Mouse (Mus musculus): ENCODE data around the gene C2cd4c. TPM values are rescaled to one million over a fixed set of nuclear protein-coding genes. Genes with fewer than 3 reads are reported as not detected.

Gene C2cd4c
- polyA plus RNA-seq, 1 experiment from 2014 or later: 0.08 TPM

GRCm38 (mm10) chr10:79597936-79598230, 15.9 kb downstream of the C2cd4c start:
- no peak overlapping the region for H3K9ac ChIP-seq (ENCODE audit: low read length)
- no peaks in the 10 kb centered on the region for H3K9me3 ChIP-seq (ENCODE audit: control insufficient read depth, low read length)
- no peaks in the 10 kb centered on the region for H3K4me1 ChIP-seq (ENCODE audit: control insufficient read depth, insufficient read depth, low read length)
- no peaks in the 10 kb centered on the region for H3K36me3 ChIP-seq (ENCODE audit: control insufficient read depth, insufficient read depth, low read length)
- H3K4me2 ChIP-seq (ENCODE audit: low read depth): no peak overlapping the region
- 64% methylated on average over 4 of the region's 4 CpGs for WGBS
- ATAC-seq (ENCODE audit: insufficient read depth, low FRiP score, low TSS enrichment): no peak
- H3K27me3 ChIP-seq (ENCODE audit: control insufficient read depth, insufficient read depth, low read length): no peaks in the 10 kb centered on the region
- H3K4me3 ChIP-seq (ENCODE audit: low read depth, low read length): no peak overlapping the region
- no peak for DNase-seq (ENCODE audit: low spot score)
- no peak overlapping the region for H3K27ac ChIP-seq (ENCODE audit: low read depth, low read length)

GRCm38 (mm10) chr10:79597051-79597935, 16.5 kb downstream of the C2cd4c start:
- WGBS: 47% methylated on average over 13 of the region's 13 CpGs

GRCm38 (mm10) chr10:79595590-79595929, 18.3 kb downstream of the C2cd4c start:
- no peak overlapping the region for H3K9ac ChIP-seq (ENCODE audit: low read length)
- no peak for DNase-seq (ENCODE audit: low spot score)
- no peak overlapping the region for H3K27ac ChIP-seq (ENCODE audit: low read depth, low read length)
- ATAC-seq (ENCODE audit: insufficient read depth, low FRiP score, low TSS enrichment): no peak; the same call in 1 of the 2 replicates
- H3K9me3 ChIP-seq (ENCODE audit: control insufficient read depth, low read length): no peaks in the 10 kb centered on the region
- H3K36me3 ChIP-seq (ENCODE audit: control insufficient read depth, insufficient read depth, low read length): no peaks in the 10 kb centered on the region
- WGBS: 63% methylated on average over 8 of the region's 8 CpGs
- H3K4me1 ChIP-seq (ENCODE audit: control insufficient read depth, insufficient read depth, low read length): no peaks in the 10 kb centered on the region
- H3K4me3 ChIP-seq (ENCODE audit: low read depth, low read length): no peak overlapping the region
- no peaks in the 10 kb centered on the region for H3K27me3 ChIP-seq (ENCODE audit: control insufficient read depth, insufficient read depth, low read length)
- no peak overlapping the region for H3K4me2 ChIP-seq (ENCODE audit: low read depth)

More at GRCm38 (mm10) chr10:79597051-79597935, 16.5 kb downstream of the C2cd4c start:
- ATAC-seq (ENCODE audit: insufficient read depth, low FRiP score, low TSS enrichment): no peak
- no peaks in the 10 kb centered on the region for H3K27me3 ChIP-seq (ENCODE audit: control insufficient read depth, insufficient read depth, low read length)
- H3K4me2 ChIP-seq (ENCODE audit: low read depth): no peak overlapping the region
- H3K4me3 ChIP-seq (ENCODE audit: low read depth, low read length): no peak overlapping the region
- no peak overlapping the region for H3K27ac ChIP-seq (ENCODE audit: low read depth, low read length)
- no peaks in the 10 kb centered on the region for H3K9me3 ChIP-seq (ENCODE audit: control insufficient read depth, low read length)
- DNase-seq (ENCODE audit: low spot score): no peak
- H3K4me1 ChIP-seq (ENCODE audit: control insufficient read depth, insufficient read depth, low read length): no peaks in the 10 kb centered on the region
- no peaks in the 10 kb centered on the region for H3K36me3 ChIP-seq (ENCODE audit: control insufficient read depth, insufficient read depth, low read length)
- no peak overlapping the region for H3K9ac ChIP-seq (ENCODE audit: low read length)

- no peaks in the 10 kb centered on the region for H3K4me1 ChIP-seq (ENCODE audit: control insufficient read depth, insufficient read depth, low read length)
- H3K4me3 ChIP-seq (ENCODE audit: low read depth, low read length): no peak overlapping the region
- DNase-seq (ENCODE audit: low spot score) (peak; percentile 74), ATAC-seq (ENCODE audit: insufficient read depth, low FRiP score, low TSS enrichment) (peak; percentile 88)
- H3K9me3 ChIP-seq (ENCODE audit: control insufficient read depth, low read length): no peaks in the 10 kb centered on the region
- H3K27ac ChIP-seq (ENCODE audit: low read depth, low read length): no peak overlapping the region
- 18% methylated on average over 17 of the region's 17 CpGs for WGBS
- H3K27me3 ChIP-seq (ENCODE audit: control insufficient read depth, insufficient read depth, low read length): no peaks in the 10 kb centered on the region
- no peak overlapping the region for H3K9ac ChIP-seq (ENCODE audit: low read length)
- H3K4me2 ChIP-seq (ENCODE audit: low read depth): no peak overlapping the region
- H3K36me3 ChIP-seq (ENCODE audit: control insufficient read depth, insufficient read depth, low read length): no peaks in the 10 kb centered on the region
Measured at GRCm38 (mm10) chr10:79594872-79595589, 18.8 kb downstream of the C2cd4c start.

- DNase-seq (ENCODE audit: low spot score) (no peak), ATAC-seq (ENCODE audit: insufficient read depth, low FRiP score, low TSS enrichment) (no peak)
- Histone ChIP-seq H3K9me3 (ENCODE audit: control insufficient read depth, low read length) (no peaks in the 10 kb centered on the region), H3K4me2 (ENCODE audit: low read depth) (no peak overlapping the region), H3K4me1 (ENCODE audit: control insufficient read depth, insufficient read depth, low read length) (no peaks in the 10 kb centered on the region), H3K27me3 (ENCODE audit: control insufficient read depth, insufficient read depth, low read length) (no peaks in the 10 kb centered on the region), H3K27ac (ENCODE audit: low read depth, low read length) (no peak overlapping the region), H3K4me3 (ENCODE audit: low read depth, low read length) (no peak overlapping the region), H3K9ac (ENCODE audit: low read length) (no peak overlapping the region), H3K36me3 (ENCODE audit: control insufficient read depth, insufficient read depth, low read length) (no peaks in the 10 kb centered on the region)
- 56% methylated on average over 6 of the region's 6 CpGs for WGBS
Measured at GRCm38 (mm10) chr10:79594111-79594510, 19.7 kb downstream of the C2cd4c start.

- H3K27ac ChIP-seq (ENCODE audit: low read depth, low read length): no peak overlapping the region
- H3K27me3 ChIP-seq (ENCODE audit: control insufficient read depth, insufficient read depth, low read length): no peaks in the 10 kb centered on the region
- H3K4me3 ChIP-seq (ENCODE audit: low read depth, low read length): no peak overlapping the region
- 91% methylated on average over 1 of the region's 1 CpGs for WGBS
- H3K4me1 ChIP-seq (ENCODE audit: control insufficient read depth, insufficient read depth, low read length): no peaks in the 10 kb centered on the region
- H3K36me3 ChIP-seq (ENCODE audit: control insufficient read depth, insufficient read depth, low read length): no peaks in the 10 kb centered on the region
- no peaks in the 10 kb centered on the region for H3K9me3 ChIP-seq (ENCODE audit: control insufficient read depth, low read length)
- DNase-seq (ENCODE audit: low spot score): no peak
- no peak overlapping the region for H3K4me2 ChIP-seq (ENCODE audit: low read depth)
- no peak overlapping the region for H3K9ac ChIP-seq (ENCODE audit: low read length)
- no peak for ATAC-seq (ENCODE audit: insufficient read depth, low FRiP score, low TSS enrichment)
Measured at GRCm38 (mm10) chr10:79590702-79591101, 23.1 kb downstream of the C2cd4c start.

DNA sequence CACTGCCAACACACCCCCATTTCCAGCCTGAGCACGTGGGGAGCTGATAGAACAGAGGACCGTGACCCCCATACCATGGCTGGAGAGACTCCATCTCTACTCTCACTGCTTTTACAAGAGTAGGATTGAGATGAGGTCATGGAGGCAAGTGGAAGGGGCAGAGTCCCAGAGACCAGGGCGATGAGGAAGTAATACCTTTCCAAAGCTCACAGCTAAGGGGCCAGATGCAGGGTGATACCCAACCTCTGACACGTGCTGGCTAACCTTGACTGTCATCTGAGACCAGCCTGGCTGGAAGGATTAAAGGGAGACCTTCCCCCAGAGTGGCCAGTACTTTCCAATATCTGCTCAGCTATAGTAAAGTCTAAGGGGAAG, 26.1 kb downstream of the C2cd4c start:
- H3K27ac ChIP-seq (ENCODE audit: low read depth, low read length): no peak overlapping the region
- H3K4me3 ChIP-seq (ENCODE audit: low read depth, low read length): no peak overlapping the region
- H3K4me1 ChIP-seq (ENCODE audit: control insufficient read depth, insufficient read depth, low read length): no peaks in the 10 kb centered on the region
- DNase-seq (ENCODE audit: low spot score) (no peak), ATAC-seq (ENCODE audit: insufficient read depth, low FRiP score, low TSS enrichment) (no peak)
- H3K9me3 ChIP-seq (ENCODE audit: control insufficient read depth, low read length): no peaks in the 10 kb centered on the region
- H3K27me3 ChIP-seq (ENCODE audit: control insufficient read depth, insufficient read depth, low read length): no peaks in the 10 kb centered on the region
- H3K9ac ChIP-seq (ENCODE audit: low read length): no peak overlapping the region
- H3K4me2 ChIP-seq (ENCODE audit: low read depth): no peak overlapping the region
- WGBS: 70% methylated on average over 4 of the region's 4 CpGs
- H3K36me3 ChIP-seq (ENCODE audit: control insufficient read depth, insufficient read depth, low read length): no peaks in the 10 kb centered on the region

DNA sequence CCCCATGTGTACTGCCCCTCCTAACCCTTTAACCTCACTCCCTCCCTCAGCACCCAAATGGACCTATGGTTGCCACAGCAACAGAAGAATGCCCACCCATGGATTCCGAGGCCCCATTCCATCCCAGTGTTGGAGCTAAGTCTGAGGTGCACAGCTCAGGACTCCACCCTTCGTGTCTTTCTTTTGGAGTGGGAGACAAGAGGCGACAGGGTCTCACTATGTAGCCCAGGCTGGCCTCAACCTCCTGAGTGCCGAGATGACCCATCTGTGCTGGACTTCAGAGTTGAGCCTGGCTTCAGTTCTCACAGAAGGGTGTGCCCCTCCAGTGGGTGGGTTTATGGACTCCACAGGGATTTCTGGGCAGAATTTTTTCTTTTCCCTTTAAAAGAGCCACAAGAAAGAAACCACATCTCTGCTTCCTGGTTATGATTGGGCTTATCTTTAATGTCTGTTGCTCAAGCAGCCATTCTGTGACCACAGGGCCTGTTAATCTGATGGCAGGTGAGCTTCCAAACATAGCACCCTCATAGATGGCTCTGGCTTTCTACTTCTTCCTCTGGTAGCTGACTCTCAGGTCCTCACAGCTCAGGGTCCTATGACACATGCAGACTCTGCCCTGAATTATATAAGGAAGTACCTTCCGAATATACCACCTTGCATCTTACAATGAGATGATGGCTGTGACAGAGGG, 26.6 kb downstream of the C2cd4c start, which contains the start of gene Theg:
Gene Theg, minus strand, starts transcription at position 271 of the 691 bp plus-strand sequence.
- DNase-seq (ENCODE audit: low spot score): no peak
- Histone ChIP-seq H3K9ac (ENCODE audit: low read length) (no peak within 1 kb of the TSS), H3K4me3 (ENCODE audit: low read depth, low read length) (no peak within 1 kb of the TSS), H3K27me3 (ENCODE audit: control insufficient read depth, insufficient read depth, low read length) (no peaks in the 10 kb centered on the region), H3K4me1 (ENCODE audit: control insufficient read depth, insufficient read depth, low read length) (no peaks in the 10 kb centered on the region), H3K4me2 (ENCODE audit: low read depth) (no peak within 1 kb of the TSS), H3K27ac (ENCODE audit: low read depth, low read length) (no peak within 1 kb of the TSS), H3K9me3 (ENCODE audit: control insufficient read depth, low read length) (no peaks in the 10 kb centered on the region), H3K36me3 (ENCODE audit: control insufficient read depth, insufficient read depth, low read length) (no peaks in the 10 kb centered on the region)
- no peak for ATAC-seq (ENCODE audit: insufficient read depth, low FRiP score, low TSS enrichment)
- WGBS: 83% methylated on average over 5 of the region's 5 CpGs

Data from neural tube, embryonic 11.5 days (tissue).